Mouse (Mus musculus) CD4-positive, CD25-positive, alpha-beta regulatory T cell (primary cell): ENCODE measurements around the gene Cebpg. TPM values are rescaled to one million over a fixed set of nuclear protein-coding genes. Genes with fewer than 3 reads are reported as not detected.

Source experiments
- polyA plus RNA-seq: library from polyadenylated mRNA; unstranded; fragments of 100-300 nt; shearing (Covaris generic); gene quantifications from one replicate; pipeline ENCODE4 v1.2.1, GENCODE M21; 2017

Cebpg gene
- 38.6 TPM for polyA plus RNA-seq

GRCm38 (mm10) chr7:35056436-35056864, at the start of gene Cebpg:
Gene Cebpg, minus strand, starts transcription at chr7:35056573.

Other genes starting within 250 kb of the Cebpg start
- not detected for gene Chst8, start 243.9 kb downstream of the Cebpg start, polyA plus RNA-seq
- gene Pepd, start 144.2 kb downstream of the Cebpg start, polyA plus RNA-seq, result 53.5 TPM
- 1.5 TPM for gene Cebpa, start 62.7 kb upstream of the Cebpg start, polyA plus RNA-seq
- 5.2 TPM for gene Slc7a10, start 129.8 kb upstream of the Cebpg start, polyA plus RNA-seq
- gene Lrp3, start 158.9 kb upstream of the Cebpg start, polyA plus RNA-seq, result 0.91 TPM